Mouse (Mus musculus): ENCODE data around the gene Casq2. TPM values are rescaled to one million over a fixed set of nuclear protein-coding genes. Genes with fewer than 3 reads are reported as not detected.

Casq2 gene
- polyA plus RNA-seq, 1 experiment = not detected

DNA sequence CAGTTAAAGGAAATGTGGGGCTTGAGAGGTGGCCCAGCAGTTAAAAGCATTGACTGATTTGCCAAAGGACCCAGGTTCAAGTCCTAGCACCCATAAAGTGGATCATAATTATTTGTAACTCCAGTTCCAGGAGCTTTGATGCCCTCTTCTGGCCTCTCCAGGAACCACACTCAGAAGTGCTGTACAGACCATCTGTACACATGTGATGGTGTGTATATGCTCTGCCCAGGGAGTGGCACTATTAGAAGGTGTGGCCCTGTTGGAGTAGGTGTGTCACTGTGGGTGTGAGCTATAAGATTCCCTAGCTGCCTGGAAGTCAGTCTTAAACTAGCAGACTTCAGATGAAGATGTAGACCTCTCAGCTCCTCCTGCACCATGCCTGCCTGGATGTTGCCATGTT lies 34.7 kb downstream of the Casq2 start:
- TF ChIP-seq TAL1 (IDR thresholded peaks at IDR 0.05; ENCODE audit: low read length) = no peak
- no peak for TF ChIP-seq GATA1 (IDR thresholded peaks at IDR 0.05; ENCODE audit: low read length)
- H3K27me3 ChIP-seq (ENCODE audit: control insufficient read depth) = peaks cover 3% of the 10 kb centered on the region; the same call in 1 of the 2 replicates
- H3K9me3 ChIP-seq (ENCODE audit: control insufficient read depth, low read length) = peaks cover 6% of the 10 kb centered on the region
- peaks cover 23% of the 10 kb centered on the region for H3K4me1 ChIP-seq (ENCODE audit: control insufficient read depth)
- no peaks in the 10 kb centered on the region for H3K36me3 ChIP-seq (ENCODE audit: control insufficient read depth)
- no peak overlapping the region for H3K4me3 ChIP-seq (replicated peaks)

GRCm38 (mm10) chr3:102122046-102122445 lies 35.8 kb downstream of the Casq2 start:
- Histone ChIP-seq H3K36me3 (ENCODE audit: control insufficient read depth) (no peaks in the 10 kb centered on the region), H3K4me1 (ENCODE audit: control insufficient read depth) (peaks cover 23% of the 10 kb centered on the region), H3K9me3 (ENCODE audit: control insufficient read depth, low read length) (peaks cover 6% of the 10 kb centered on the region), H3K27me3 (ENCODE audit: control insufficient read depth) (peaks cover 3% of the 10 kb centered on the region; the same call in 1 of the 2 replicates), H3K4me3 (replicated peaks) (no peak overlapping the region)
- TF ChIP-seq TAL1 (IDR thresholded peaks at IDR 0.05; ENCODE audit: low read length) (no peak), GATA1 (IDR thresholded peaks at IDR 0.05; ENCODE audit: low read length) (no peak)

DNA sequence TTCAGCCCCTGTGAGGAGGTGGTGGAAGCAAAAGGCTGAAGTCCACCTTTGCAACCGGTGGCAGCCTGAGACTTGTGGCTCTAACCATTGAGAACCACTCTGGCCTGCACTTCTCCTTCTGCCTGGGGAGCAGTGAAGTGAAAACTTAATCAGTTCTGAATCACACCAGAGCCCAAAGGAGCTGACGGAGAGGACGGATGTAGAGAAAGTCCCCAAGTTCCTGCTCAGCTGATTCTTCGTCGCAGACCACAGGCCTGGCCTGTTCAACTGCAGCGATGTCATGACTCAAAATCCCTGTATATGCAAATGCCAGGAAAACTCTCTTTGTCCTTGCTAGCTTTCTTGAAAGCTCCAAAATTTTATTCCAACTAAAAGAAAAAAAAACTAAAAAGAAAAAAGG lies 37.4 kb downstream of the Casq2 start:
- no peaks in the 10 kb centered on the region for H3K36me3 ChIP-seq (ENCODE audit: control insufficient read depth)
- peaks cover 3% of the 10 kb centered on the region; the same call in 1 of the 2 replicates for H3K27me3 ChIP-seq (ENCODE audit: control insufficient read depth)
- H3K4me1 ChIP-seq (ENCODE audit: control insufficient read depth) = peaks cover 33% of the 10 kb centered on the region
- no peak for TF ChIP-seq TAL1 (IDR thresholded peaks at IDR 0.05; ENCODE audit: low read length)
- no peak for TF ChIP-seq GATA1 (IDR thresholded peaks at IDR 0.05; ENCODE audit: low read length)
- H3K9me3 ChIP-seq (ENCODE audit: control insufficient read depth, low read length) = peaks cover 6% of the 10 kb centered on the region
- no peak overlapping the region for H3K4me3 ChIP-seq (replicated peaks)

- Histone ChIP-seq H3K27me3 (ENCODE audit: control insufficient read depth) (no peaks in the 10 kb centered on the region), H3K36me3 (ENCODE audit: control insufficient read depth) (no peaks in the 10 kb centered on the region), H3K9me3 (ENCODE audit: control insufficient read depth, low read length) (peaks cover 5% of the 10 kb centered on the region), H3K4me1 (ENCODE audit: control insufficient read depth) (peaks cover 36% of the 10 kb centered on the region), H3K4me3 (replicated peaks) (no peak overlapping the region)
- no peak for TF ChIP-seq TAL1 (IDR thresholded peaks at IDR 0.05; ENCODE audit: low read length)
- TF ChIP-seq GATA1 (IDR thresholded peaks at IDR 0.05; ENCODE audit: low read length) = no peak
Observed at GRCm38 (mm10) chr3:102125546-102125945, 39.3 kb downstream of the Casq2 start.

DNA sequence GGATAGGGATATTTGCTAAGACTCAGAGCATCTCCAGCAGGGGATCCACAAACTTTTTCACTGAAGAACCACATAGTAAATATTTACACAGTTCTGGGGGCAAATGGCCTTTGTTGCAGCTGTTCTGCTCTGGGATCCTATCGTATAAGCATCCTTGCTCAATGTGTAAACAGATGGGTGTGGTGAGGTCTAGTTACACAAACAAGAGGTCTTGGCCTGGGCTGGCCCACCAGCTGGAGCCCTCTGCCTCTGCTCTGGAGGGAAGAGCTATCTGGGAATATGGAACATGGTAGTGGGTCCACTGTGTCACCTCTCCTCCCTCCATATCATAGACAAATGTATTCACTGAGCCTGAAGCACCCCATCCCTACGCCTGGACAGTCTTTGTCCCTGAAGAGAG lies 40.9 kb downstream of the Casq2 start:
- H3K36me3 ChIP-seq (ENCODE audit: control insufficient read depth) = no peaks in the 10 kb centered on the region
- no peaks in the 10 kb centered on the region for H3K27me3 ChIP-seq (ENCODE audit: control insufficient read depth)
- no peaks in the 10 kb centered on the region for H3K9me3 ChIP-seq (ENCODE audit: control insufficient read depth, low read length)
- TF ChIP-seq GATA1 (IDR thresholded peaks at IDR 0.05; ENCODE audit: low read length) (no peak), TAL1 (IDR thresholded peaks at IDR 0.05; ENCODE audit: low read length) (no peak)
- peaks cover 26% of the 10 kb centered on the region for H3K4me1 ChIP-seq (ENCODE audit: control insufficient read depth)
- H3K4me3 ChIP-seq (replicated peaks) = no peak overlapping the region

DNA sequence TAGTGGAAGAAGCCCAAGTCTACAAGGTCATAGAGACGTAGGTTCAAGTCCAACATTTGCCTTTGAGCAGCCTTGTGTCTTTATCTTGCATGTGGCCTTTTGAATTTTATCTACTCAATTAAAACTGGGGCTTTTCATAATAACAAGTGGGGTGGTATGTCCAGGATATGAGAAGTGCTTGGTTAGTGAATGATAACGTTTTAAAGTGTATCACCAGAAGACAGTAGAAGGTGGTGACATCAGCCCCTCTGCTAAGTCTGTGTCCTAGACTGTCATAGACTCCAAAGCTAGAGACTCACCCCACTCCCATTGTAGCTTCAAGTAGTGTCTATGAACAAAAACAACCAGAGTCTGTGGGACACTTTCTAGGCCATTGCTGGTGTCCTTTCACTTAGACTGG lies 42.0 kb downstream of the Casq2 start:
- H3K4me3 ChIP-seq (replicated peaks) = no peak overlapping the region
- no peaks in the 10 kb centered on the region for H3K36me3 ChIP-seq (ENCODE audit: control insufficient read depth)
- no peaks in the 10 kb centered on the region for H3K9me3 ChIP-seq (ENCODE audit: control insufficient read depth, low read length)
- TF ChIP-seq TAL1 (IDR thresholded peaks at IDR 0.05; ENCODE audit: low read length) (no peak), GATA1 (IDR thresholded peaks at IDR 0.05; ENCODE audit: low read length) (no peak)
- peaks cover 26% of the 10 kb centered on the region for H3K4me1 ChIP-seq (ENCODE audit: control insufficient read depth)
- no peaks in the 10 kb centered on the region for H3K27me3 ChIP-seq (ENCODE audit: control insufficient read depth)

- Histone ChIP-seq H3K9me3 (ENCODE audit: control insufficient read depth, low read length) (no peaks in the 10 kb centered on the region), H3K4me1 (ENCODE audit: control insufficient read depth) (peaks cover 23% of the 10 kb centered on the region), H3K27me3 (ENCODE audit: control insufficient read depth) (peaks cover under 1% of the 10 kb centered on the region; the same call in 1 of the 2 replicates), H3K4me3 (replicated peaks) (no peak overlapping the region), H3K36me3 (ENCODE audit: control insufficient read depth) (no peaks in the 10 kb centered on the region)
- TF ChIP-seq TAL1 (IDR thresholded peaks at IDR 0.05; ENCODE audit: low read length) (no peak), GATA1 (IDR thresholded peaks at IDR 0.05; ENCODE audit: low read length) (no peak)
Observed at GRCm38 (mm10) chr3:102130478-102130877, 44.3 kb downstream of the Casq2 start.

- peaks cover 25% of the 10 kb centered on the region for H3K4me1 ChIP-seq (ENCODE audit: control insufficient read depth)
- no peak overlapping the region for H3K4me3 ChIP-seq (replicated peaks)
- H3K27me3 ChIP-seq (ENCODE audit: control insufficient read depth) = peaks cover 11% of the 10 kb centered on the region
- TF ChIP-seq TAL1 (IDR thresholded peaks at IDR 0.05; ENCODE audit: low read length) (no peak), GATA1 (IDR thresholded peaks at IDR 0.05; ENCODE audit: low read length) (no peak)
- H3K36me3 ChIP-seq (ENCODE audit: control insufficient read depth) = no peaks in the 10 kb centered on the region
- H3K9me3 ChIP-seq (ENCODE audit: control insufficient read depth, low read length) = no peaks in the 10 kb centered on the region
Observed at GRCm38 (mm10) chr3:102131627-102132324, 45.6 kb downstream of the Casq2 start.

GRCm38 (mm10) chr3:102135389-102136113 lies 49.3 kb downstream of the Casq2 start:
- H3K36me3 ChIP-seq (ENCODE audit: control insufficient read depth) = no peaks in the 10 kb centered on the region
- H3K4me1 ChIP-seq (ENCODE audit: control insufficient read depth) = peaks cover 10% of the 10 kb centered on the region
- no peaks in the 10 kb centered on the region for H3K9me3 ChIP-seq (ENCODE audit: control insufficient read depth, low read length)
- peaks cover 28% of the 10 kb centered on the region for H3K27me3 ChIP-seq (ENCODE audit: control insufficient read depth)
- TF ChIP-seq TAL1 (IDR thresholded peaks at IDR 0.05; ENCODE audit: low read length) (no peak), GATA1 (IDR thresholded peaks at IDR 0.05; ENCODE audit: low read length) (no peak)
- H3K4me3 ChIP-seq (replicated peaks) = no peak overlapping the region
